Mouse (Mus musculus): ENCODE measurements at regions not wholly inside any gene's neighbourhood (a gene's known extent, or its start where the extent isn't known, plus 50 kb on each side); places are given as distances from the start of the nearest gene placed in this dataset.

DNA sequence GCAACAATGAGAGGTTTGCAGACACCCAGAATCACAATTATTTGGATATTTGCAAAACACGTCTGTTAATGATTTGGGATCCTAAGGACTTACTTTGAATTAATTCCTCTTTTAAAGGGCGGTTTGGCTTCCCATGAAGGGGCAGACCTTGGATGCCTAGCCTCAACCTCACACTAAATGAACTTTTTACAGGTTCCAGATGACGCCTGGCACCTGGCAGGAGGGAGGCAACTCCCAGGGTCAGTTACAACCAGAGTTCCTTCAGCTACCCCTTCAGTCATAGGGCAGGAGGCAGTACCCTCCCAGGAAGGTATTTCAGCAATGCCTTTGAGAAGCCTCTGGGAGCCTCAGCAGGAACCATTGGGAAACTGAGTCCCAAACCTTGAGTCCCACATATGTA lies 57.9 kb upstream of the Stx18 start:
- DNase-seq (ENCODE audit: low spot score in 2 of 2) = no peak

DNA sequence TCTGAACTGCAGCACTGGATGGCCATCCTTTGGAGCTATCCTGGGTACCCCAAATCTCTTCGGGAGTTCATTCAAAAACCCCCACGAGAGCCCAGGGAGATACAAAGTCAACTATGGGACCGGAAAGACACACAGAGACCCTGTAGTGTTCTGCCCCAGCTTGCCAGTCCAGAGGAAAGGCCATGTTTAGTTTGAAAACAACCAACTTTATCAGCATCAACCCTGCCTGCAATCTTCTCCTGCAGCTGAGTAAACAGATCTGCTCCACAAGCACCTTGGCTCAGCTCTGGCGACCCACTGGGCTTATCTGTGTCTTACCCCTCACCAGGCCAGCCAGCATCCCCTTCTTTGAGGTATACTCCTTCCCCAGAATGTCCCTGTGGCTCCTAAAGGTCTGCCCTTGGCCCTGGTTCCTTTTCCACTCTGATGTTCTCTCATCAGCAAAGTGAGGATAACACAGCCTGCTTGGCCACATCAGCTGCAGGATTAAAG lies 61.6 kb upstream of the Stx18 start:
- DNase-seq (ENCODE audit: low spot score in 2 of 2) = no peak

DNA sequence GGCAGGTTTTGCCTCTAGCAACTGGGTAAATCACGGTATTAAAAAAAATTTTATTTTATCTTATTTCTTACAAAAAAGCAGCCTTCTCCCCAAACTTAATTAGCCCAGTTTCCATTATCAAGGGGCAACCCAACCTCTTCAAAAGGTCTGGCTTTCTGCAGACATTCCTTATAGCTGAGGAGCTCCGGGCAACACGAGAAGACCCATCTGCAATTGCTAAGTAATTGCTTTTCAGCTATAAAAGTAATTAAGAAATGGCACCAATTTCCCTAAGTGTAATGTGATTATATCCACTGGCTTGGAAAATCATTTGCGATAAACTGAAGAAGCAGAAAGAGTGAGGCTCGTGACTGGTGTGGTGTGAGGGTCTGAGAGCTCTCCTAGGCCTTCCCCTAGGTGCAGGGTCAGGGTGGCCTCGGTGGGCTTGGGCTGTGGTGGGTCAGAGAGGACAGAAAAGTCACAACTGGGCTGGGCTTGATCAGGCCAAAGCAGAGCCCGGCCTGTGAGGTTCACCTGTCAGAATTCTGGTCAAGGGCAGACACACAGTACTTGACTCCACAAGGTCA lies 65.5 kb upstream of the Stx18 start:
- DNase-seq (ENCODE audit: low spot score in 2 of 2) = no peak

DNA sequence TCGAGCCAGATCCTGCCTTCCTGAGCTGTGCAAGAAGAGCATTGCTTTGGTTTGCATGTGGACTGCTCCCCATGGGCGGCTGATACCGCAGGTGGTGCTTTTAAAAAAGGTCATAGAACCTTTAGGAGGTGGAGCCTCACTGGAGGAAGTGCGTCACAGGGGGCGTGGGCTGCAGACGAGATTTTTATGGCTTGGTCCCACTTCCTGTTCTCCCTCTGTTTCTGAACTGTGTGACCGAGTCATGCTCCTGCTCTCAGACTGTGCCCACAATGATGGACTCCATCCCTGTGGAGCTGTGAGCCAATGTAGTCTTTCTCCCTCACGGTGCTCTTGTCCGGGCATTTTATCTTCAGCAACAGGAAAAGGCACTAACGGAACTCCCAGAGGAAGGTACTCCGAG lies 66.8 kb upstream of the Stx18 start:
- no peak for DNase-seq (ENCODE audit: low spot score in 2 of 2)

DNA sequence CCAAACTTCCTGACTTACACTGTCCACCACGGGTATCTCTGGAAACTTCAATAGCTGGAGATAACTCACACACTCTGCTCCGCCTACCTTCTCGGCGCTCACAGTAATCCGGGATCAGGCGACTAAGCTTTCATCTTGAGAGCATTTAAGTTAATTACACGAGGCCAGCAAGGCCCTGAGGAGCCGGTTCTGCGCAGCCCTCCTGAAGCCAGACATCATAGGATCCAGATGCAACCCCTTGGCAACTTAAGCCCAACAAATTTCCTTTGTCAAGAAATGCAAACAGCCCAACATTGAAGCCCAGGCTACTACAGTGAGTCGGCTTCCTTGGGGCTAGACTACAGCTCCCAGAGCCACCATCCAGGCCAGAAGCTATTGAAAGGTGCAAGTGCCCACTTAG lies 69.9 kb upstream of the Stx18 start:
- no peak for DNase-seq (ENCODE audit: low spot score in 2 of 2)

DNA sequence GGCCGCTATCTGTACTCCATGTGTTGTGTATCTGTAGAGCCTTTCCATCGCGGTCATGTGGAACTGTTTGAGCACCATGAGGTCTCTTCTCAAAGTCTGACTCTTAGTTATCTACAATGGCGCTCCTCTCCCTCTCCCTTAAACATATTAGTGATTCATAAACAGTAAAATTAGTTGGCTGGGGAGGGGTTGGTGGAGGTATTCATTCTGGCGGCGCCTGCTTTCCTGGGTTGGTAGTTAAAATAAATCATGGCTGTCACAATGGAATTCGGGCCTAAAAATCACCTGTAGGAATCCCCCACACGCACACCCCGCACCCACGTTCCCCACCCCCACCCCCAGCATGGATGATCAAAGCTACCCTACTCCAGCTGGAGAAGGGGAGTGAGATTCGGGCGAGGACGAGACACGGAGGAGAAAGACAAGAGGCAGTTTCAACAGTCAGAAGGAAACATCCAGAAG lies 70.6 kb upstream of the Stx18 start:
- DNase-seq (ENCODE audit: low spot score in 2 of 2) = no peak

DNA sequence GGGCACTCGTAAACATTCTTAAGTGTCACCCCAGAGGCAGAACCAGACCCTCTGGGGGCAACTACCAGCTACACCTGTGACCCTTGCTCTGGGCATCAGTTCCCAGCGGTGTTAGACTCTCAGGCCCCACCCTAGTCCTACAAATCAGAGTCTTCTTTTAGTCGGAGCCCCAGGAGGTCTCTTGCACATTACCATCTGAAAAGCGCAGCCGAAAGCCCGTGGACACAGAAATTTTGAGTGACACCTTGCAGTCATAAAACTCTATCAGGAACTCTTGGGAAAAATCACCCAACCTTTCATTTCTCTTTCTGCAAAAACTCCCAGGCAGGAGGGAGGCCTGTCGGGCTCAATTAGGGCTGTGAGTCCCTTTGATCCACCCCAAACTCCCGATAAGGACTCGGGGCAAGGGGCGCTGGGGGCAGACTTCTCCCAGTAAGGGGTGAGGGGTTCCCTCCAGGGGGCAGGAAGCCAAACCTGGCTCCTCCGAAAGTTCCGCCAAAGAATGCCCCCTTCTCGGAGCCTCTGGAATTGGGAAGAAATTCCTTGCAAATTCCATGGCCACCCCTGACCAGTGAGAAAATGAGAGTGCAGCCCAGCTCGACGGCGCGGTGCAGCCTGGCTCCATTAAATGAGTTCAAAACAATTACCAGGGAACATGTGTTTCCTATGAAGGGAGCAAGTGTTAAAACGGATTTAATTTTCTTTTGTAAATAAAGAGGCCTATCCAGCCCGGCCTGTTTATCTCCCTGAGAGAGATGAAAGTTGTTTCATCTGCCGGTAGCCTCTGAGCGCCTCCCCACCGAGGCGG lies 71.2 kb upstream of the Stx18 start:
- DNase-seq (ENCODE audit: low spot score in 2 of 2) = no peak

DNA sequence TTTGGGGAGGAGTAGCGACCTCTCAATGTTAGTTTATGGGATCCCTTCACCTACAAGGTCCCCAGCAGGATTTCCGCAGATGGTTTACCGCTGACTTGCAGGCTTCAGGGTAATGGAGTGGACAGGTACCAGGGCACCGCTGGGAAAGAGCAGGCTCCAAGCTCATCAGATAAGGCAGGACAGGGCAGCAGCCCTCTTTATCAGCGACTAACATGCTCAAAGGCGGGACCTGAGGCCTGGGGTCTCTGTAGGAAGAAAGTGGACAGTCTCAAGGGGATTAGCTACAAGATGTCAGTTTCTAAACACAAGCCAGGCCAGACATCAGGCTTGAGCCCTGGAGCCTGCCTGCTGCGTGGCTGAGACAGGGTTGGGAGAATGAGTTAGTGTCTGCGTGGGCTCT lies 74.9 kb upstream of the Stx18 start:
- DNase-seq (ENCODE audit: low spot score in 2 of 2) = no peak

DNA sequence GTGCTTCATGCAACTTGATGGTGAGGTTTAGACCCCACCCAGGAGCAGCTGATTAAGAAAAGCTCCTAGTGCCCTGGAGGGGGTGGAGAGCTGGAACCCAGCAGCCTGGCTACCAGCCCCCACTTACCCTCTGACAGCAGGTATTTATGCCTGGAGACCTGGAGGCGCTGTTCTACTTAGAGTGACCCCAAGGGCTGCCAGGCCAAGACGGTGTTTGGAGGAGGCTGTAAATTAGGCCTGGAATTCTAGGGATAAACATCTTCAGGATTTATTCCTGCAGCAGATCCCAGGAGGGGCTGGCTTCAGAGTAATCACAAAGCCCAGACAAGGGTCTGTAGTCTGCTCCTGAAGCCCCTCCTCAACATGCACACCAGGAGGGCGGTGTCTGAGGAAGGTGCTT lies 76.0 kb upstream of the Stx18 start:
- DNase-seq (ENCODE audit: low spot score in 2 of 2) = no peak

DNA sequence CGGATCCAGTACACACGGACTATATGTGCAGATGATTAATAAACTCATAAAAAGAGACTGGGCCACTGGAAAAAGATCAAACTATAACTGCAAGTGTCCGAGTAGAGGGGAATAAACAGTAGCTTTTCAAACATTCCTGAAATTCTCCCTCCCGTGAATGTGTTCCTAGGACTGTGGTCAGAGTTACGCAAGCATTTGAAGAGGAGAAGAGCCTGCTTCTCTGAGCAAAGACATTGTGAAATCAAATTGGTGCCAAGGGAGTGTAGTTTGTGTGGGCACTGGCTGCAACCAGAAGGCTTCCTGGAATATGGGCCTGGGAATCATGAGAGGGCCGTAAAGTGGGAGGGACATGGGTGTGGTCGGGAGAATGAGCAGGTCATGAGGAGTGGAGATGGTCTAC lies 78.3 kb upstream of the Stx18 start:
- peak in 1 of 2 experiments; percentile 6 for DNase-seq (ENCODE audit: low spot score in 2 of 2)

DNA sequence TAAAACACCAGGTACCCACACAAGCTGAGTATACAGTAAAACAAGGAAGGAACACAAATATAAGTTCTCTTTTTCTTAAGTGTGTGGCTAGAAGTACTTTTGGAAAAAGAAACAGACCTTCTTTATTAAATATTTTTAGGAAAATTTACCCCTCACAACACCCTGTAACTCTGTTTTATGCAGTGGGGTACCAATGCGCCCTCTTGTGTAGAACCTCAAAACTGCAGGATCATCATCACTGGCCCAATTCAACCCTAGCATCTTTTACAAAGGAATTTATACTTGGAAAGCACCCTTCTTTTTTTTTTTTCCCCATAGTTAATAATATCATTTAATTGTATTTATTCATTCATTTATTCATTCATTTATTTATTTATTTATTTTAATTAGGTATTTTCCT lies 86.4 kb upstream of the Stx18 start:
- no peak for DNase-seq (ENCODE audit: low spot score in 2 of 2)

DNA sequence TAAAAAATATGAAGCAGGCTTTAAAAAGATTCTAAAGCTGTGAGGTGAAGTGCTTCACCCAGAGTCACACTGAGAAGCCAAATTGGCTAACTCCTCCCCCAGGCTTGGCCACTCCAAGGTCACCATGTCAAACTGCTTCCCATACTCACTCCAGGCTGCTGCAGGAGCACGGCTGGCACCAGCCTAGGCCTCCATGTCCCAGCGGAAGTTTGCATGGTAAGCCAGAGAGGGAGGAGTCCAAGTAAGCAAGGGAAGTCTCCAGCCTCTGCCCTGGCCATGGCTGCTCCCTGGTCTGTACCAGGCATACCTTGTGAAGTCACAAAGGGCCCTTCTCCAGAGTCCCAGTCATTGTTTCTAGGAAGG lies 105.8 kb upstream of the Stx18 start:
- peak in 1 of 2 experiments; percentile 5 for DNase-seq (ENCODE audit: low spot score in 2 of 2)

DNA sequence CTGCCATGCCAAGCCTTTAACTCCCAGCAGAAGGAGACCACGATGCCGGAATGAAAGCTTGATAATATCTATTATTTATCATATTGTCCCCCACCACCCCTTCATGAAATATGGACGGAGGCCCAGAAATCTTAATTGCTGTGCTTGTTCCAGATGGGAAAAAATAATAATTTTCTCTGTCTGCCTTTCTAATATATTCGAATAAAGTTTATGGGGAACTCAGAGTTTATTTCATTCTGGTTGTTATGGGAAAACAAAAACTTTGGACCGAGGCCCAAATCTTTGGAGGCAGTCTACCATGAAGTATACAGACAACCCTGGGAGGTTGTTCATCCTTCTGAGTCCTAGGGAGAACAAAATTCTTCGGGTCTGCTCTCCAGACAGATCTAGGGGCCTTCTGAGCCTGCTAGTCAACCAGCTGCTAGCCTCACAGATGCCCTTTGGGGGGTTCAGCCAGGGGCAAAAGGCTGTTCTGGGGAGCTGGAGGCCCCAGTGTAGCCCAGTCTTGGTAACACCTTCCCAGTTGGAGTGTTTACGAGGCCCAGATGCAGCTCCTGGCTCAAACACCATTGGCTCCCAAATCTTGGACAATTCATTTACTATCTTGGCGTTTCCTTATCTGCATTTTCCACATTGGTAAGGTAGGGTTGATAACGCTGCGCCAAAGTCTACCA lies 106.3 kb upstream of the Stx18 start:
- peak in 1 of 2 experiments; percentile 7 for DNase-seq (ENCODE audit: low spot score in 2 of 2)

DNA sequence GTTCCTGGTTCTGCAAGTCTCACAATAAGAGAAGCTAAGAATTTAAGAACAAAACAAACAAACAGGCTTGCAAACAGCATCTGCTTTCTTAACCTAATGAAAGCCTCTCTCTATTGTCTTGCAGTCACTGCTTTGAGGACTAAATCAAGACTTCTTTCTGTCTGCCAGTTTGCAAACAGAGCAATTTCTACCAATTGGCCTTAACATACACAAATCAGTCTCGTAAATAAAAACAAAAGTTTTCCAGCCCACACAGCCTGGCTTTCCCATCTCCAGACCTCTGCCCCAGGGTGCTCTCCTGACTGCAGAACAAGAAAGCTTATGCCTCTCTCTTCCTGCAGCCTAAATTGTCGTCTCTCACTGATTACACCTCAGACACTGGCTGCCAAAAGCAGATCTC lies 96.1 kb upstream of the Msx1 start:
- DNase-seq (ENCODE audit: low spot score in 2 of 2) = no peak

DNA sequence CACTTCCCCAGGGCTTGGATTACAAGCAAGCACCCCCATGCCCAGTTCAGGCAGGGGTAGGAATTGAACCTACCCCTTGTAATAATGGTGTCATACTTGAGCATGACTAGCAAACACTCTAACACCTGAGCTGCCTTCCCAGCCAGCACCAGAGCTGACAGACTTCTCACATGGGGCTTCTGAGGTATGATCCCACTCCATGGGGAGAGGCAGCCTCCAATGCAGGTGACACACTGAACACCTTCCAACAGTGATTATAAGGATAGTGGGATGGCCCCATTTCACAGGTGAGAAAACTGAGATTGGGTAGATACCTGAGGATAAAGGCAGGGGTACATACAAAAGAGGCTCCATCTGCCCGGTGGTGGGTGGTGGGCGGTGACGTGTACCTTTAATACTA lies 94.7 kb upstream of the Msx1 start:
- DNase-seq (ENCODE audit: low spot score in 2 of 2) = no peak

DNA sequence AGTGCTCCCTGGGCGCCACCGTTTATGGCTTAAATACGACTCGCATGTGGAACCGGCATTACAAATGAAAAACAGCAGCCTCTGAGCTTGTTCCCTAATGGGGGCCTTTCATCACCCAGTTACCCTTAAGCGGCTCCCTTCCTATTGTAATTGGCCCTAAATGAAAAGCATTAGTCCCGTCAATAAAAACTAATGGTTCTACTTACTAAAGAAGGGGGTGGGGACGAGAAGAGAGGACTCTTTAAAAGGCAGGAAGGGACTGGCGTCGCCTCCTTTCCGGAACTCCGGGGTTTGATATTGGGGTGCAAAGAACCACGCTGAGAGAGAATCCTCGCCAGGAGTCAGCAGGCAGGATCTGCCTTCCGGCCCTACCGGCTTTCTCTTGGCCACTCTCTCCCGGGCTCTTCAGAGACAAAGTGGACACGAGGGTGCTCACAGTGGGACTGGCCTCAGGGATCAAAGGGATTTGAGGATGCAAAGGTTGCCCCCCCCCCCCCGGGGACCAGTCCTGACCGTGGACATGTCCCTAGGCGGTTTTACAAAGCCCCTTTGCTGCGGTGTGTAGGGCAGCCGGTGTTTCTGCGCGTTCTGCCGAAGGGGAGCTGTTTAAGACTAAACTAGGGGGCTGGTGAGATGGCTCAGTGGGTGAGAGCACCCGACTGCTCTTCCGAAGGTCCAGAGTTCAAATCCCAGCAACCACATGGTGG lies 93.8 kb upstream of the Msx1 start:
- no peak for DNase-seq (ENCODE audit: low spot score in 2 of 2)

DNA sequence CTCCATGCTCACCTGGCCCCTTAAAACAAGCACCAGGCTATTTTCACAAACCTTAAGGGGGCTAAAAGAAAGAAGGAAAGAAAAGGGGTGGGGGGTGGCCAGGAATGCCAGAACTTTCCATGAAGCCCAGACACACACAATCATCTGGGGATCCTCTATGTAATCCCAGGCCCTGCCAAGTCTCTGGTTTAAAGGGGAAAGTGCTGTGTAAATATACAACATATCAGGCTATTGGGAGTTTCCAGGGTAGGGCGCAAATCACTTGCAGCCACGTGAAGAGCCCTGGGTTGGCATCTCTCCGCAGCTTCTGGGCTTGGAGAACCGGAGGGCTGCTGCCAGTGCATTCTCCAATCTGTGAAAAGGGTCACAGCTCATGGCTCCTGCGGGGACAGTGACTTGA lies 92.8 kb upstream of the Msx1 start:
- DNase-seq (ENCODE audit: low spot score in 2 of 2) = no peak

DNA sequence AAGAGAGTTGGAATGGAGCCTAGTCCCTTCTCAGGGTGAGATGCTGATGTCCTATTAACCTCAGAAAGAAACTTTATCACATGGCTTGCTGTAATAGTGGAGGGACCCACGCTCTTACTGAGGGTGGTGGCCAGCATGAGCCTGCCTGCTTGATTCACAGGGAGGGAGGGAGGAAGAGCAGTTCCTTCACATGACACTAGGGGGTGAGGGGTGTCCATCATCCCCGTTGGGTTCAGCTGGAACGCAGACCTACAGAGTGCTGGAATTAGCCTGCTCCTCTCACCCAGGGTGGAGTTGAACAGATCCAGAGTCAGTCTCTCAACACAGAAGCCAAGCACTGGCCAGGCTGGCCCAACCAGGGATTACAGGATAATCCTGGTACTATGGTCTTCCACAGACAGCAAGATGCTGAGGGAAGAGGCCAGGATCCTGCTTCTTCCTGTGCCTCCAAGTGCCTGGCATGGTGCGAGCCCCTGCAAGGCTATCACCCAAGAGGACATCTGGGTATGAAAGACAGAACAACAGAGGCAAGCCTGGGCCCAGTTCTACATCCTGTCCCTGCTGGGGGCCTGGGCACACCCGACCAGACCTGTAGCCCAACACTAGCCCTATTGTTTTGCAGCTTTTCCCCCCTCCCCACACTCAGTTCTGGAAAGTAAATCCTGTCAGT lies 80.4 kb upstream of the Msx1 start:
- DNase-seq (ENCODE audit: low spot score in 2 of 2) = no peak

DNA sequence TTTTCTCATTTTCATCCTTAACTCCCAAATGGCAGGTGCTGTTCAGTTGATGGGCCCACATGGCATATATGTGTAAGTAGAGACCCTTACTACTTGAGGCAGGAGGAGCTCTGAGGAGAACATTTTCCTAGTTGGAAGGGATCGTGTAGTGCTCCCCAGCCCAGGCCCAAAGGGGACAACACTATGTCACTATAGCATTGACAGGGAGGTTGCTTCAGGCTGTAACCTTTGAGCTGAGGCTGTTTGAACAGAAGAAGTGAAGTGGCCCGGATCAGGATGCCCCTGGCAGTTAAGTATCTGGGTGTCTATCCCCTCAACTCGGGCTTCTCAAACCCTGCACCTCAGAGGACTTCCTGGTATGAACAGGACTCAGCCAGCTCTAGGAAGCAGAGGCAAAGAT lies 79.5 kb upstream of the Msx1 start:
- no peak for DNase-seq (ENCODE audit: low spot score in 2 of 2)

DNA sequence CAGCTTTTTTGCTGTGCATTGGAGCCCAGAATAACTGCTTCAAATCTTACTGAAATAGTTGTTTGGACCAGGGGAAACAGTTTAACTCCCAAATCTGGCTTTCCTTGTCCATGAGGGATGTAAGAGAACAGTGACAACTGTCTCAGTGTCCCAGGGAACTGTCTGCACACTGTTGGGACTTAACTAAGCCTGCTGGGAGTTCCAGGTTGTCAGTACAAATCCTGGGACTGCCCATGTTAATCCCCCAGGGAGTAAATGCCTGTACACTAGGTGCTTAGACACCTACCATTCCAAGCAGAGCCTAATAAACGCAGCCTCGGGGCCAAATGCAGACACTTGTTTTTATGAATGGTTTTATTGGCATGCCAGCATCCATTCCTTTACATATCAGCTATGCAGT lies 78.4 kb upstream of the Msx1 start:
- no peak for DNase-seq (ENCODE audit: low spot score in 2 of 2)

DNA sequence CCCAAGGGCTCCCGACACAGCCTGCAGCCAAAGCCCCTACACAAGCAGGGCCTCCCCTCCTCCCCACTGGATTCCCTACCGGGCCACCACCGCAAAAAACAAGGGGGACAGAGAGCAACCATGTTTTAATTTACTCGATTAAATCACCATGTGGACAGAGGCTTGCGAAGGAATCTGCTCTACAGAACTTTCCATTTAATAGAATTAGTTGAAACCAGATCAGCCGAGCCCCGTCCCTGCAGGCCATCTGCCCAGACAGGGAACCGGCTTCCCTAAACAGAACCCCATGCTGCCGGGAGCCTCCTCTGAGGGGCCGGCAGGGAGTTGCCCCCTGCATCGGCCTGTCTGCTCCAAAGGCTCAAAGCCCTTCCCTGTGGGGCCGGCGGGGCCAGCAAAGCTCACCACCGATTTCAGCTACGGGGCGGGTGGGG lies 77.5 kb upstream of the Msx1 start:
- no peak for DNase-seq (ENCODE audit: low spot score in 2 of 2)

All from urinary bladder, postnatal 36 days (tissue).